Mouse (Mus musculus): ENCODE results near the gene Copg2. TPM values are rescaled to one million over a fixed set of nuclear protein-coding genes. Genes with fewer than 3 reads are reported as not detected.

Gene Copg2
- total RNA-seq, 2 experiments from 2014 or later, result 15.6 to 19.9 TPM

Small RNAs within 50 kb of the gene (microRNA-seq; reads per million reads assigned to microRNA genes)
- gene Mir335 (ENCODE audit: borderline replicate concordance in 2 of 2), result 18,291 to 18,440 reads per million in 2 experiments

Other genes starting within 250 kb of the Copg2 start
- gene Cep41, start 203.0 kb downstream of the Copg2 start, total RNA-seq (2021), result 1 to 10 TPM; 1.4 to 2.1 TPM
- gene Mest, start 173.2 kb downstream of the Copg2 start, total RNA-seq (2021), result 10 to 100 TPM; 10.5 to 19.9 TPM
- gene Tsga13, start 18.8 kb upstream of the Copg2 start, total RNA-seq (2021), result not detected
- under 1 TPM; 0.24 to 0.43 TPM for gene Klf14, start 62.3 kb upstream of the Copg2 start, total RNA-seq (2021)